Mouse (Mus musculus) spleen, embryonic (tissue): Measurements from ENCODE around the gene Insrr.
"Not testable (repeated sequence)": the region's sequence is repeated elsewhere in the genome, so short reads cannot be mapped to it uniquely, and the experiment has no call there.

Experiments
- CTCF ChIA-PET: fragments of 350-600 bp; sonication (Branson Sonifier 250); formaldehyde crosslinking; loops from one replicate; lab custom pipeline; 2022; lab: Charles Lee

Insrr gene

GRCm38 (mm10) chr3:87824206-87824605, 27.5 kb downstream of the Insrr start, which contains the start of gene Pear1:
Gene Pear1, minus strand, starts transcription at chr3:87824306.
- CTCF ChIA-PET = not testable (repeated sequence)

- CTCF ChIA-PET = no interaction called here
Measured at GRCm38 (mm10) chr3:87828435-87828834, 31.7 kb downstream of the Insrr start.

GRCm38 (mm10) chr3:87829025-87829424, 32.3 kb downstream of the Insrr start:
- CTCF ChIA-PET = no interaction called here

- CTCF ChIA-PET = interaction anchor here (0.5 to 0.8 kb wide), 2 partner anchors 19 to 44 kb away, joined by 4 to 5 read pairs; no protein-coding TSS in a partner anchor
Measured at GRCm38 (mm10) chr3:87832109-87832859, 35.5 kb downstream of the Insrr start.

- CTCF ChIA-PET = interaction anchor here (0.5 kb wide), 1 partner anchor 18 kb away, joined by 4 read pairs; no protein-coding TSS in a partner anchor
Measured at GRCm38 (mm10) chr3:87833482-87833881, 36.7 kb downstream of the Insrr start.

- CTCF ChIA-PET = no interaction called here
Measured at GRCm38 (mm10) chr3:87838622-87839021, 41.9 kb downstream of the Insrr start.

- CTCF ChIA-PET = interaction anchor here (0.5 to 1.3 kb wide), 5 partner anchors 11 to 1499 kb away, joined by 3 to 4 read pairs (median 3); no protein-coding TSS in a partner anchor
Measured at GRCm38 (mm10) chr3:87840858-87841257, 44.1 kb downstream of the Insrr start.

- CTCF ChIA-PET = no interaction called here
Measured at GRCm38 (mm10) chr3:87844981-87845380, 48.2 kb downstream of the Insrr start.

GRCm38 (mm10) chr3:87846186-87846585, 49.4 kb downstream of the Insrr start:
- CTCF ChIA-PET = no interaction called here

GRCm38 (mm10) chr3:87846650-87847110, 49.9 kb downstream of the Insrr start, which contains the start of gene Sh2d2a:
Gene Sh2d2a, plus strand, starts transcription at chr3:87846755.
- CTCF ChIA-PET = no interaction called here

- CTCF ChIA-PET = interaction anchor here (0.5 kb wide), 1 partner anchor 280 kb away, joined by 4 read pairs; no protein-coding TSS in a partner anchor
Measured at GRCm38 (mm10) chr3:87847680-87848079, 50.9 kb downstream of the Insrr start.

- CTCF ChIA-PET = no interaction called here
Measured at GRCm38 (mm10) chr3:87849117-87849516, 52.4 kb downstream of the Insrr start.

- CTCF ChIA-PET = interaction anchor here (1.2 kb wide), 1 partner anchor 15 kb away, joined by 3 read pairs; no protein-coding TSS in a partner anchor
Measured at GRCm38 (mm10) chr3:87854795-87855568, 58.2 kb downstream of the Insrr start.

- CTCF ChIA-PET = no interaction called here
Measured at GRCm38 (mm10) chr3:87855936-87856335, 59.2 kb downstream of the Insrr start.

GRCm38 (mm10) chr3:87857666-87858065, 60.9 kb downstream of the Insrr start:
- CTCF ChIA-PET = no interaction called here

GRCm38 (mm10) chr3:87859813-87860212, 63.1 kb downstream of the Insrr start:
- CTCF ChIA-PET = interaction anchor here (0.5 to 1.0 kb wide), 2 partner anchors 15 to 448 kb away, joined by 3 to 4 read pairs; no protein-coding TSS in a partner anchor

GRCm38 (mm10) chr3:87864111-87864510, 67.4 kb downstream of the Insrr start:
- CTCF ChIA-PET = not testable (repeated sequence)
